Mouse (Mus musculus) left cerebral cortex, adult 18-20 months (tissue): ENCODE measurements at regions not wholly inside any gene's neighbourhood (a gene's known extent, or its start where the extent isn't known, plus 50 kb on each side); places are given as distances from the start of the nearest gene placed in this dataset.
A peak's percentile ranks its signal among the peaks of the same experiment; 100 is the strongest.

ENCODE experiments used
- DNase-seq, 2 experiments: peaks; one replicate each; pipeline ENCODE4 v3.0.0; 2021 to 2022; ENCODE audit warnings: low spot score in 2 of 2, mixed read lengths in 1 of 2

DNA sequence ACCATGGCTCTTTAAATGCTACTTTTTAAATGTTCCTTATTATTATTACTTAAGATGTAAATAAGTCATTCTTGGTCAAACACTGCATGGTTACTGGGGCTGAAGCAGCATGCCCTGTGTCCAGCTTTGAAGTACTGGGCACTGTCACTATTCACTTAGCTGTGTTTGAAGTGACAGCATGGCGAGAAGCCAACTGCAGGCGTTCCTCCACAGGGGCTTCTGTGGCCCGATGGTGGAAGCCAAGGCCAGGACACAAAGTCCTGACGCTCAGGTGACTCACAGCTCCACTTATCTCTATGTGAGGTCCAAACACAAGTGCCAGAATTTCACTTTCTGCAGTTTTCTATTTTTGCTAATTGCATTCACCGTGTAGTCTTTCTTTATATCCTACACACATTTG lies 65.3 kb downstream of the Cdca7 start:
- no peak for DNase-seq

DNA sequence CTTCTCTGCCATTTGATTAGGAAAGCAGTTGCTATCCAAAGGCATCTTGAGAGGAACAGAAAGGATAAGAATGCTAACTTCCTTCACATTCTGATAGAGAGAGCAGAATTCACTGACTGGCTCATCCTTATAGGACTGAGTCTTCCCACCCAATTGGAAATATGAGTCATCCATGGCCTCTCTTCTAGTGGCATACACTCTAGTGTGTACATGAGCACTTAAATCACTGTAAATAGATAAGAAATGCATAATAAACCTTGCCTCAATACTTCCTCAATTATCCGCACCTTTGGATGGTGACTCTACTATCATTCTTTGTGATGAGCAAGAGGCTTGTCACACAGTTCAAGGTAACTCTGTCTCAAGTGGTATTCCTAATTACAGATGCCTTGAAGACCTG lies 69.5 kb downstream of the Cdca7 start:
- DNase-seq, result no peak

DNA sequence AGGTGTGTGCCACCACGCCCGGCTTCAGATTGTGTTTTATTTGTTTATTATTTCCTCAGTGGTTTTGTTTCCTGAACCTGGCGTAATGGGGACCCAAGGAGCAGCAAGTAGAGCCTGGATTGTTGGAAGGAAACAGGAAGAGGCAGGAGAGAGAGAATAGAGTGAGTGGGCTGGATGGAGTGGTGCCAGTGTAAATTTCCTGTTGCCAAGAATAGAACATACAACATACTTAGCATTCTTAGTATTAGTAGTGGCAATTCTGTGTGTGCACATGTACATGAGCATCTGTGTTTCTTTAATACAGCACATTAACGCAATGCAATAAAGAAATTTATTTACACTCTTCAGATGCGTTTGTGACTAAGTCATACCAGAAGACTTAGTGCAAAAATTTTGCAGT lies 70.5 kb downstream of the Cdca7 start:
- DNase-seq, result no peak

DNA sequence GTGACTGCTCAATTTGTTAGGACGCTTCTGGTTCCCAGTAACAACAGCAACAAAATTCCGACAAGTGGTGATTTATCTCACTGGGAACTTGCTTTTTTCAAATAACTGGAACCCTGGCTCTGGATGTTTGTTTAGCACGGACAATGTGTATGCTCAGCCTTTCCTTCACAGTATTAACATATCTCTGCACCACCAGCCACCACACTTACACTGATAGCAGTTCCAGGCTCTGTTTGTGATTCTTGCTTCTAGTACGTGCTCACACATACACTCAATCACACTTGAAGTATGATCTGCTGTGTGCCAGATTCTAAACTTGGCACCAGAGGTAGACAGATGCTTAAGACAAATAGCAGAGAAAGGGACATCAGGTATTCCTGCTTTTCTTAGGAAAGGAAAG lies 71.0 kb downstream of the Cdca7 start:
- DNase-seq, result no peak

DNA sequence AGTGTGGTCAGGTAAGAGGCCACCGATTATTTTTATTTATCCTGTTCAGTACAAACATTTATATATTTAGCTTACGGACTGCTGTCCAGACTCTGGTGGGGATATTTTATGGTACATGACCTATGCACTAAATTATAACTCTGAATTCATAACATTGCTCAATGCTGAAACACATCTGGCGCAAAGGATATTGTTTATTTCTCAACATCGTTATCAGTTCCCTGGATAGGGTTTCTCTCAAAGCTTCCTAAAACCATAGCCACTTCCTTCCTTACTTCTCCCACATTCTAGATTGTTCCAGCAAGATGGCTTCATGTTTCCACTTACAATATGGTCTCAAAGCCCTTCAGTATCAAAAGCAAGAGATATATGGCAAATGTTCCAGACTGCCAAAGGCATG lies 75.3 kb downstream of the Cdca7 start:
- DNase-seq, result no peak

DNA sequence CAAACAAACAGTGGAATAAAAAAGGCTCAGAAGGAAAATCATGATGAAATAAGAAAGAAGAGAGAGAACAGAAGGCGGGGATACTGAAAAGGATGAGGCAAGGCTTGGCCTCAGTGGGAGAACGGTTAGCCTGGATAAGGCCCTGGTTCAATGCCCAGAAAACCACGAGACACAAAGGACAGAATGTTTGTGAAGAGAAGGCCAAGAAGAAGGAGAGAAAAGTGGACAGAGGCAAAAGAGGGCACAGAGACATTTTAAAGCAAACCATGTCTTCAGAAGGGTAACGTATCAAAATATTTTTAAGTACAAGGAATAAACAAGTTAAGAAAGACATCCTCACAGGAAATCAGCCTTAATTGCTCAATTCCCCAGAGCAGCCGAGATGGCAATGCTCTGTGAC lies 78.6 kb downstream of the Cdca7 start:
- no peak for DNase-seq

DNA sequence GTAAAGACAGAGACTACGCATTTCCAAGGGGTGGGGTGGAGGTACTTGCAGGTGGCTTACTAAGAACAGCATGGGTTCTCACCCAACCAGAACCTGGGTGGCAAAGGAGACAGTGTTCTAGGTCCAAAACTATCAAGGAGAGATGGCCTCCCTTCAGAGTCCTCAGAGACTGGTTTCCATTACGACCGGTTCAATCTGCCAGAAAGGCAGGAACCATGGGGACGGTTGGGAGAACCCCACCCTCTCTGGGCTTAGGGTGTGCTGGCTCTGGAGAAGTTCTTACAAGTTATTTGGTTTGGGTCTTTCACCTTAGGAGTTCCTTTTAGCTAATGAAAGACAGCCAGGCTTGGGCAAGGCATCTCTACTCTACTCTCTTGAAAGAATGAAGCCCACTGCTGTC lies 79.2 kb downstream of the Cdca7 start:
- DNase-seq, result no peak

DNA sequence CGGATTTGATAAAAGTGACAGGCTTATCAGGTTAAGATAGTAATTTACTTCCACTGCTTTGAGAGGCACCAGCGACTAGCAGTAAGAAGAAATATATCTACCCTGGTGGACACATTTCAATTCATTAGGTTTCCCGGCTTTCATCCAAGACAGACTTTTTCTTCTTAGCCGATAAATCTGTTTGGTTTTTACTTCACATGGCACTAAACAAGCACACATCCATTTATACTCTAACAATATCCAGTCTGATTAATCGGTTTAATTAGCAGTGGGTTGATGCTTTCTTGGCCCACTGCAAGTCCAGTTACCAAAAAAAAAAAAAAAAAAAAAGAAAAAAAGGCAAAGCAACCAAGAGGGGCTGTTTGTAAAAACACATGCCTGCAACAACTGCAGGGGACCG lies 79.6 kb downstream of the Cdca7 start:
- no peak for DNase-seq

DNA sequence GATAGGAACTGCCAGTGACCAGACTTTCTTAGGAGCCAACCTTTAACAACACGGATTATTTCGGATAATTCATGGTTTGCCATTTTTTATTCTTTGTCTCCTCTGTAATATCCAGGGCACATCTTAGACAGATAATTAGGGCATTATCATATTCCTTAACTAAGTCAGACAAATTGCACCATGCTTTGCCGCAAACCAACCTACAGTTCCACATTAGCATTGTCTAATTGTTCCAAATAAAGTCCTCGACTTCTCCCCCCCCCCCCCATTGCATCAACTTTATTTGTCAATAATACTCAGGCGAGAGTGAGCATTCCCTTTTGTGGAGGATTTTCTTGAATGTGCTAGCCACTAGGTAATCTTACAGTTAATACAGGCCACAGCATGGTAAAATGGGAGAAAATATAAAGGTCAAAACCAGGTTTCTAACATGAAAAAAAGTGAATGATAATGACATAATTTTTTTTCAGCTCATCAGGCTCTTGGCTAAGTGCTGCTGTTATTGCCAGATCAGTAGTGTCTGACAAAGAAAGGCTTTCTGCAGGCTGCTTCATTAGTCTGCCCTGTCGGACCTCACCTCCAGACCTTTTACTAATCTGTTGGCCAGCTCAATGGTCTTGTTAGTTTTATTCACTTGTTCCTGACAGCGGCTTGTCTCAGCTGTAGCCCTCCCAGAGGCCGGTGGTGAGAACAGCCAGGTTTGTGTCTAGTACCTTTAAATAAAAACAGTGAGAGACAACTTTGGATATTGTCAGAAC lies 80.3 kb downstream of the Cdca7 start:
- no peak for DNase-seq

DNA sequence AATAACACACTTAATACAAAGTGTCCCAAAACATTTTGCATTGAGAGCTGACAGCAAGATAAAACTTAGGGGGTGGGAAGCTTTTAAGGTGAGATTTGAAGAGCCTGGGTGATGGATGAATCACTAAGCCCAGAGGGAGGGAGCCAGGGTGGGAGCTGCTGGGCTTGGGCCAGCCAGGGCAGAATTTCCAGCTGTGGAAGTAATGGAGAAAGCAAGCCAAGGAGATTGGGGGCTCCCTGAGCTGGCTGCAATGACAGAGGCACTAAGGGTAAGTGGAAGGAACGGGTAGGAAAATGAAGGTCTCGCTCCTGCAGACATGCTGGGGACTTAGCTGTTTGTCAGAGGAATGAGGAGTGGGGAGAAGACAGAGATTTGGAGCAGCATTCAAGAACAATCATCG lies 81.2 kb downstream of the Cdca7 start:
- DNase-seq, result no peak

DNA sequence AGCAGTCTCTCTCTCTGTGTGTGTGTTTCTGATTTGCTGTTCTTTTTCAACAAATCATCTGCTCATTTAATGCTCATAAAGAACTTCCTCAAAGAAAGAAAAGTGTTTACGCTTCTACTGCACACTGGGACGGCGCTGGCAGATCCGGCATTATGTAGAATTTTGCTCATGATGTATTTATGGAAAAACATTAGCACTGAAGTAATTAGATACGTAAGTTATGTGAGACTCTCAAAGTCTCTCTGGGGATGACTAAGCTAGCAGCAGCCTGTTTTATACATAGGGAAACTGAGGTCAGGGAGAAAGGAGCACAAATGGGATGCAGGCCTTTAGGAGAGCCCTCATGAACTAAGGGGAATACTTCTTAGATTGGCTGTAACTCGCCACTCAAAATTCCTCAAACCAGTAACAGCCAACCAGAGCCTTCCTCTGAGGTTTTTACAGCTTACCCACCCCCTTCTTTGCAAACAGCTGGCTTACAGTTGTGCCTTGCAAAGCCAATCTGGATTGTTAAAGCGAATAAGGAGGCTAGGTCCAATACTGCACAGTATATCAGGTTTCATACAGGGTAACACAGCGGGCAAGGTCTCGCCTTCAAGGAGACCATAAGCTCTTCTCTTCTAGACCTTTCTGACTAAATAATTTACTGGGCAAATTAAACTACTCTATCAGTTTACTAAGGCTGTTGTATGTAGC lies 81.8 kb downstream of the Cdca7 start:
- no peak for DNase-seq

DNA sequence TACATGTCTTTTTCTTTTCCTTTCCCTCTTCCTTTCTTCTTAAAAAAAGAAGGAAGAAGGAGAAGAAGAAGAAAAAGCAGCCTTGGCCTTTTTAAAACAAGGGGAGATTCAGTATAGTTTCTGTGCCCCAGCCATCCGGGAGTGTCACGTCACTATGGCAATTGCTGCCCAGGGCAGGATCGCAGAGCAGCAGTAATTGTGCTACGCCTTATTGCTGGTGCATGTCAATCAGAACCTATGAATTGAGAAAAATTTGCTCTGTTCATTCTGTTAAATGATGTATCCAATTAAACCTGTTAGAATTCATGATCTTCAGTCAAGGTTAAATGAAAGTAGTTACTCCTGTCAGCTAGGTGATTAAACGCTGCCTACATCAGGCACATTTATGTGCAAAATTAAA lies 85.4 kb downstream of the Cdca7 start:
- no peak for DNase-seq

DNA sequence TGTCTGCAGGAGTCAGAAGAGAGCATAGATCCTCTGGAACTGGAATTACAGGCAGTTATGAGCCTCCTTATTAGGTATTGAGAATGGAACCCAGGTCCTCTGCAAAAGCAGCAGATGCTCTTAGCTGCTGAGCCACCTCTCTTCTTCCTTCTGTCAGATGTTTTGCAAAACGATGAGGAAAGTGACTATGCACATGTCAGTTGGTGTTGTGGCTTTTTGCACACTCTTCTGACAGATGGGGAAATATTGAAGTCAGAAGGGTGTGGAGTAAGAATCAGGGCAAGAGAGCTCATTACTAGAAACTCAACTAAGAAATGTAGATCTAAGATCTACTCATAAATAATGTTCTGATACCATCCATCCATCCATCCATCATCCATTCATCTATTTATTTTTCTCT lies 102.4 kb downstream of the Cdca7 start:
- DNase-seq, result no peak

DNA sequence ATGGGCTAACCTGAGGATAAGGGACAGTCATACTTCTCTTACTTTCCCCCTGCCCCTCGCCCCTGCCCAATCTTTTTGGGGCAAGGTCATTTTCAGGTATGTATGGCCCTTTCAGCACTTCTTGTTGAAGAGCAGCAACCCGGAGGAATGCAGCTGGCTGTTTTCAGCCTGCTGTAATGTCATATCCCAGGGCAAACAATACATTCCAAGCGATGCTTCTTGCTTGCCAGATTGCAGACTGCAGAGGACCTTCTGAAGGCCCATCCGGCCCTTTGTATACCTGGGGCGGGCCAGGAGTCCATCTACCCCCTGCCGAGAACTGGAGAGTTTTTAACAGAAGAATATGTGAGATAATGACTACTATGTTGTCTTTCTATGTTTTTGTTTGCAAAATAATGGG lies 105.2 kb downstream of the Cdca7 start:
- no peak for DNase-seq

DNA sequence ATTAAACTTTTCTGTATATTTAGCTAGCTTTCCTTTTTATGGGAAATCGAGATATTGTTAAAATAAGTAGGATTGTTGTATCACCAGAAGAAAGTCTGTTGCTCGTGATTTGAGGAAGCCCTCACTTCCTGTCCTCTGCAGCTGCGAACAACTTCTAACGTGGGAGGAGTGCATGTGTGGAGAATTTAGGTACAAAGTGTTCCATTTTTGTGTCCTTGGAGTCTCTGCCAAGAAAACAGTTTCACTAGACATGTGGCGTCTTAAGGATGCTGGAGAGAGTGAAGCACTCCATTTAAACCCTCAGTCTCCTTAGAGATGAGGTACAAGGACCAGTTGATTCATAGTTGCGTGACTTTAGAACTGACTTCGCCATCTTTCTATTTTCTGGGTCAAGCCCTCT lies 112.9 kb downstream of the Cdca7 start:
- DNase-seq, result peak; percentile 52 to 53

DNA sequence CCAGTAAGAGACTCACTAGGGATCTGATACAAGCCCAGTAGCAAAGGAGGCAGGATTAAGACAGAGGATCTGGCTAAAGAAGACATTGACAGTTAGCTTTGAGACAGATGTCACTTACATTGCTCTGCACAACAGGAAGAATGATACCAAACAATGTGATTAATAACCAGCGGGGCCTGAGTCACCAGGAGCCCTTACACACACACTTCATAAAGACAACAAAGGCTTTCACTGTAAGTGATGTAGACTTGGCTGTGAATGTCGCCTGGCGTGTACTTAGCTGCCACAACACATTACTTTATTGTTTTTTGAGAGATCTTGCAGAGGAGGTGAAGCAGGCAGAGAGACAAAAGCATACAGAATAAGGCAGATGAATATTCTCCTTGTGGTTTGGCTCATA lies 116.1 kb downstream of the Cdca7 start:
- no peak for DNase-seq

DNA sequence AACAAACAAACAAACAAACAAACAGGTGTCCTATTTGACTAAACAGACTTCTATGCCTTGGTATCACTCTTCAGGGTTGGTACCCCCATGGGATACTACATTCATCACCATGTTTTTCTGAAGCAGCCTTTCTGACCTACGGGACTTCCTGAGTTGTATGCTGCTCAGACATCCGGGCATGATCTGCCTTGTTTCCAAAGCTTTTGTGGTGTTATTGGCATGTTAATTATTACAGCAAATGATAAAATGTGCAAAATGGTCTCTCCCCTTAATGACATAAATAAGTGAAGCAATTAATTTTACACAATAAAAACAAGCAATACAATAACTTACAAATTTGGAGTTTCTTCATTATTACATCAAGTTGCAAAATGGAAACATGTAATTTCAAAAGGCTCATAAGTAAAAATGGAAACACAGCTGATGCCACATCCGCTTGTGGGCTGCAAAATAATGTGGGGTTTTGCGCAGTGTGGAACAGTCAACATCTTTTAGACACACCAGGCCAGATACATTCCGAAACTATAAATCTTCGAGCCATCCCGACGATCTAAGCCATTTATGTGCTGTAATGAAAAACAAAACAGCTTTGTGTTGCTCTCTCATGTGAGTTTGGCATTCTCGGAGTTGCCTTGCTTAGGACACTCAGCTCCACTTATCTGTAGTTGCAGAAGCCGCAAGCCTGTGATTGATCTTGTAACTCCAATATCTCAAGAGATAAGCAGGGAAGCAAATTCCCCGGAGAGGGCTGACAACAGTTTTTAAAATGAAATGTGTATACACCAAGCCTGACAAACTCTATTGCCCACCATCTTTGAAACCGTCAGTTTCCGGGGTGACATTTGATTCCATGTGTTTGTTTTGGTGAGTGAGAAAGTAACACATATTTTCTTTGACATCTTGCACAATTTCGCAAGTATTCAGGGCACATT lies 121.3 kb downstream of the Cdca7 start:
- DNase-seq, result no peak

DNA sequence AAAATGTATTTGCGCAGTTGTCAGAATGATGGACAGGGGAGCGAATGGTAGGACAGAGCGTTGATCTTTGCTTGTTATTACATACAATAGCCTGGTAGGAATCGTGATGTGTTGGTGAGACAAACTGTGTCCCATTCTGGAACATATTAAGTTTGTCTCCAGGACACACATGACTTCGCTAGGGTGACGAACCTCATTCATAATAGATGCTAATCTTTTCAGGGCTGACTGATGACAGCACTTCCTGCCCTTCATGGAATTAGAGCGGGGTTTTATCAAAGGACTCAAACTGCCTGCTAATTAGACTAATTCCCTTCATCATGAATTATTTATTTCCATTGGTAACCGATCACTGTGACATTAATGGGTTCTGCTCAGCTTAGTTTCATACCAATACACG lies 122.0 kb downstream of the Cdca7 start:
- no peak for DNase-seq

DNA sequence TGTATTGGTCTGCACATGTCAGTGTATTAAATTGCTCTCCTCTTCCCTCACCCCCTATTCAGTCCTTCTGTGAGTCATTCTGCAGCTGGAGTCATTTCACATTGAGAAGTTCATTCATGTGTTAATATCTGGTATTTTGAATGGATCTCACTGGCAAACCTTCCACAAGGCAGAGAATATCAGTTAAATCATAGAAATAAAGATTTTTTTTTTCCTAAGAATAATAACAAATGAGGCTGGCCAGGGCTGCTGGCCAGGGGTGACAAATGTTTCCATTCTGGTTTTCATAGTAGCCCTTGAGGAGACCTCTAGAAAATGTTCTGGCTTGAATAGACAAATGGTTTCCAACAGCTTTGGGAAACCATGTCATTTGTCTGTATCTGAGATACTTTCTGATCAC lies 124.8 kb downstream of the Cdca7 start:
- DNase-seq, result no peak

DNA sequence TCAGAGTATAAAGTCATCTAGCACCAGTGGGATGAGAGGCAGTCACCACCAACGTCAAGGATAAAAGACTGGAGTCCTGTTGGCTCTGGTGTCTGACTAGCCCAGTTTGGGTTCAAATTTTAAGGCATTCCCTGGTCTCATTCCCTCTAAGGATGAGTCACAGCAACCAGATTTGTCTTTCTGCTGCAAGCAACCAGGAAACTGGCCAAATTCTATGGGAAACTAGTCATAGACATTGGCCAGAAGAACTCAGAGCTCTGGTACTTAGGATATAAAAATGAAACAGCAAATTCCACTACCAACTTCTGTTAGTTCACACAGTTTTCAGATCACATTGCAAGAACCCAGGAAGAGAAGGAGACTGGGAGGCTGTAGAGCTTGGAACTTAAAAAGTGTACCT lies 126.2 kb downstream of the Cdca7 start:
- DNase-seq, result peak; percentile 16 to 30

DNA sequence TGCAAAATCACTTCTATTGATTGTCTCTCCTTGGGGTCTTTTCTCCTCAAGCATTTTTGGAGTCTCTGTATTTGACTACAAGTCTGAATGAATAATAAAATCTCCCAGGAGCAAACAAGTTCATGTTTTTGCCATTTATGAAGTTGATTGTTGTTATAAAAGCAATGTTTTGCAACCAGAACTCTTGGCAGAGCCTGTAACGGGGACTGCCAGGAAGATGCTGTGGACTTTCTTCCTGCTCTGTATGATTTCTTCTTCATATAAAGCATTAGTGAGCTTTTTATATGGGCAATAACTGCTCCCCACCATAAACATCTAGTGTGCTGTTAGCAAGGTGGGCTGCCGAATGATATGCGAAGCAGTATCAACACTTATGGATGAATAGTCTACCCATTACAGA lies 136.3 kb downstream of the Cdca7 start:
- no peak for DNase-seq

DNA sequence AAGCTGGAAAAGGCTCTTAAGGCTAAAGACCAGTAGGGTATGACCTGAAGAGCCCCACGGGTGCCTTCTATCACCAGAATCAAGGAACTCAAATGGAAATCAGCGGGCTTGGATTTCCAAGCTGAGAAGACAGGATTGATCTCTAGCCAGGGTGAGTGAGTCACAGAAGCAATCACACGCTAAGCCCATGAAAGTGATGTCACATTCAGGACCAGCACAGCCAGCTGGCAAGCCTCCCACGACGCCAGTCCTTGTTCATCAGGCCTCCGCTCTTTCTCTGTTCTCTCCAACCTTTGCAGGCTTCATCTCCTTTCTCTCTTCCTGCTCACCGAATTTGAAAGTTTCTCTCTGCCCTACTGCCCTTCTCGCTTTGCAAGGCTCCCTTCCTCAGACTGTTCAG lies 138.3 kb downstream of the Cdca7 start:
- peak; percentile 21 to 29 for DNase-seq
